Mouse (Mus musculus) megakaryocyte-erythroid progenitor cell, adult 5-6 weeks (primary cell): ENCODE data around the gene Gm29609. TPM values are rescaled to one million over a fixed set of nuclear protein-coding genes. Genes with fewer than 3 reads are reported as not detected.

Experiments
- ATAC-seq: replicated peaks from 2 replicates; pipeline ENCODE4 v1.8.0; 2016; ENCODE audit warnings: mild to moderate bottlenecking, inconsistent platforms; ENCODE audit not compliant: severe bottlenecking, poor library complexity, low FRiP score, low TSS enrichment
- total RNA-seq, 2 experiments: library from RNA; stranded (forward) in 1 of 2; stranded (reverse) in 1 of 2; fragments of 200-1000, 215-1000 nt in 1 of 2; fragments of >200 nt in 1 of 2; fragmentation: Nextera tagmentation in 1 of 2; gene quantifications; 2 replicates each; pipeline ENCODE4 v1.2.3; 2014 to 2017

Gm29609 gene
- total RNA-seq, 2 experiments from 2014 or later = 1.1 to 1.3 TPM

DNA sequence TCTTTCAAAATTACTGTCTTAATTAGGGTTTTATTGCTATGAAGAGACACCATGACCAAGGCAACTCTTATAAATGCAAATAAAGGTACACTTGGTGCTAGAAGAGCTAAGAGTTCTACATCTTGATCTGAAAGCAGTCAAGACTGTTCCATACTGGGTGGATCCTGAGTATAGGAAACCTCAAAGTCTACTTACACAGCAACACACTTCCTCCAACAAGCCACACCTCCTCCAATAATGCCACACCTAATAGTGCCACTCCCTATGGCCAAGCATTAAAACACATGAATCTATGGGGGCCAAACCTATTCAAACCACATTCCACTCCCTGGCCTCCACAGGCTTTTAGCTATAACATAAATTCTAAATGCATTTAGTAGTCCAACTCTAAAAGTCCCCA lies 17.2 kb downstream of the Gm29609 start:
- no peak for ATAC-seq

DNA sequence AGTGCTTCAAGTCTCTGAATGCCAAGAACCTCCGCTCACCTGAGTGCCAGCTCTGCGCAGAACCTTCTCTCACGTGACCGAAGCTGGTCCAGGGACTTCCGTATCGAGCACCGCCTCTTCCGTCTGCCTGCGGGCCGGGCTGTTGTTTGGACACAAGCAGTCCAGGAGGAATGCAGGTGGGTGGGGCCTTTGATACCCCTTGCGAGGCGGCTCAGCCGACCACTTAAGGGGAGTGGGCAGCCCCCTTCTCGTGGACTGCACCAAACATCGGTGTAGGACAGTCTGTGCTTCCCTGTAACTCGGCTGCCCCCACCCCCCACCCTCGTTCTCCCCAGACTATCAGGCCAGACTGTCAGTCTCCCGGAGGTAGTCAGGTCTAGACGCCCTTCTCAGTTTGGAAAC lies 25.6 kb downstream of the Gm29609 start, which contains the start of gene Mpv17:
Gene Mpv17, minus strand, starts transcription at position 100 of the 402 bp plus-strand sequence.
- ATAC-seq = peak; percentile 93

DNA sequence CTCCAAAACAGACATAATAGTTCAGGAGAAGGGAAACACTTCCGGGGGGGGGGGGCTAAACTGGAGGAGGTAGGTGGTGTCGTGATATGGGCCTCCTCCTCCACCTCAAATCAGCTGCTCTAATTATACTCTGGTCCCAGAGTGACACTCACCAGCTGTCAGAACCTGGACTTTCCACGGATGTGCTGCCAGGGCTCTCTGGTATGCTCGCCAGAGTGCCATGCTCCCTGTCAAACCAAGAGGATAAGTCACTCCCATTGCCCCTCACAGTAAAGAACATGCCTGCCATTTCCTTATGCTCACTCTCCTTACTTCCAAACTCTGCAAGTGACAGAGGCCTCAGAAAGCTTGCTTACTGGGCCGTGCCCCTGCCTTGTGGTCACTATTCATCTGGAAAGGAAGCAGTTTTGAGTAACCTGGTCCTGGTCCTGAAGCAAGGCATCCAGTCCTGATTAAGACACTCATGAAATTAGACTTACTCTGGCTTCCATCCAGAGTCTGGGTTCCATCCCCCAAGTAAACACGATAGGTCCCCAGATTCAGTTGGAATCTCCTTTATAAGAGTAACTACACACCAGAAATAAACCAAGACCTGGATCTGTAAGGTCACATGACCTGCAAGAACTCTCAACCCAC lies 26.1 kb downstream of the Gm29609 start:
- ATAC-seq = peak; percentile 5; the same call in 1 of the 2 replicates

DNA sequence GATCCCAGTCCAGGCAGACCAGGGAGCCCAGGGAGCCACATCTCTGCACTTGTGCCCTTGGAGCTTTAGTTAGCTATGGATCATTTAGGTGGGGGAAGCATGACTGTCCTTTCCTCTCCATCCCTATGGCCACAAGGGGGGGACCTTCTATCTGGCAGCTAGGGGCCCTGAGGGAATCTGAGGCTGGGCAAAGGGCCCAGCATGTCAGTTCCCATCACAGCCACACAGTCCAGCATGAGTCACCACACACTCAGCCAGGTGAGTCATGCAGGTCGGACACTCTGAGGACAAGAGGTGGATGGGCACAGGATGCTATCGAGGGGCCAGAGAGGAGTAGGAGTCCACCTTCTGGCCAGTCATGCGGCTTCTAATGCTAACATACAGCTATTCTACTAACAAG lies 28.0 kb downstream of the Gm29609 start:
- ATAC-seq = no peak

GRCm38 (mm10) chr5:31149781-31150180 lies 29.9 kb downstream of the Gm29609 start:
- ATAC-seq = no peak

DNA sequence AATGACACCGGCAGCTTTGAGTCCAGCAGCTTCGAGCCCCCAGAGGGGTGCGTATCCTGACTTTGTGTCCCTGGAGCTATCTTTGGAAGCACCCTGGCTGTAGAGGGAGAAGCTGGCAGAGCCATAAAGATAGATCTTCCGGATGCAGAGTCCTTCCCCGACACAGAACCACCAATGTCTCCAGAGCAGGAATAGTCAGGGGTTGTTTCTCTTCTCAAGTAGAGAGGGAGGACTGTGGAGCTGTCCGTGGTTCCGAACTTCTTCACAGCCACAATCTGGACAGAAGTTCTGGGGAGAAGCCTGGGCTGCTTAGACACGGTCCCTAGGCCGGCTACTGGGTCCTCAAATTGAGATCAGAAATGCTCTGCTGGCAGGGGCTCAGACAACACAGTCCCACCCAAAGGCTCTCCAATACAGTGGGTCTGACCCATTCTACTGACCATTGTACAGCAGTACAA lies 40.7 kb downstream of the Gm29609 start:
- ATAC-seq = peak; percentile 24; the same call in 1 of the 2 replicates

- 0 out of 2 replicates have a peak, but pooled peaks have one; percentile 12 for ATAC-seq
These were observed 41.3 kb downstream of the Gm29609 start, which contains the start of gene Ucn for GRCm38 (mm10) chr5:31138241-31138967. Gene Ucn, minus strand, starts transcription at chr5:31138829.

DNA sequence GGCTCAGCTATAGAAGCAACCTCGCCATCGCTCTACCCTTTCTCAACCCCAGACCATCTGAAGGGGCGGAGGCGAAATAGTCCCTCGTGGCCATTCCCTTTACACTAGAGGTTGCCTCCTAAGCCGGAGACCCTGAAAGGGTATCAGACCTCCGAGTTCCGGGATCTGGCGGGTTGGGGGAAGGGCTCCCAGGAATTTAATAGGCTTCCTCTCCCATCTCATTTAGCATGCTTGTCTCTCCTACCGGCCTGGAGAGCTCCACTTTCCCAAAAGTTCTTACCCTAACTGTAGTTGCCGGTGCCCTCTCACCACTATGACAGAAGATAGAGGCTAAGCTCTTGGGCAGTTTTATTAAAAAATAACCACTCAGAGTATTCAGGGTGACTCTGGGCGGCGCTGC lies 42.1 kb downstream of the Gm29609 start:
- no peak for ATAC-seq

DNA sequence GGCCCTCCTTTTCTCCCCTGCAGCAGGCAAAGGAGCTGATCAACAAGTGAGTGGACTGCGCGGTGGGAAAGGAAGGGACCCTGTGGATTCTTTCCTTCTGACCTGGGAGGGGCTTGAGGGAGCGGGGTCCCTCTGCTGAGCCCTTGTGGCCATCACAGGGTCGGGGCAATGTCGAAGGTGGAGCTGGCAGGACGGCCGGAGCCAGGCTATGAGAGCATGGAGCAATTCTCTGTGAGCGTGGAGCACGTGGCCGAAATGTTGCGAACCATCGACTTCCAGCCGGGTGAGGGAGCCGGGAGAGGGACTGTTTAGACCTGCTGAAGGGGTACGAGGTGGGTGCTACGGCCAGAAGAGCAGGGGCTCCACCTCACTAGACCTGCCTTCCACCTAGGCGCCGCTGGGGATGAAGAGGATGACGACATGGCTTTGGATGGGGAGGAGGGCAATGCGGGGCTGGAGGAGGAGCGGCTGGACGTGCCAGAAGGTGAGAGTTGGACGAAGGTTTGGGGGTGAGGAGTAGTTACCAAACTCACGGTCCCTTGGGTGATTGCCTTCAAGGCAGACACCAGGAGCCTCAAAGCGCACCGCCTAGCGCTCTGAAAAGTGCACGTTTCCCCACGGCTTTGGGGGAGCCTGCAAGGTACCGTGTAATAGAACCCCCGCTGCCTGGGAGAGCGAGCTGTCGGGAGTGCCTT lies 42.8 kb downstream of the Gm29609 start:
- no peak for ATAC-seq

DNA sequence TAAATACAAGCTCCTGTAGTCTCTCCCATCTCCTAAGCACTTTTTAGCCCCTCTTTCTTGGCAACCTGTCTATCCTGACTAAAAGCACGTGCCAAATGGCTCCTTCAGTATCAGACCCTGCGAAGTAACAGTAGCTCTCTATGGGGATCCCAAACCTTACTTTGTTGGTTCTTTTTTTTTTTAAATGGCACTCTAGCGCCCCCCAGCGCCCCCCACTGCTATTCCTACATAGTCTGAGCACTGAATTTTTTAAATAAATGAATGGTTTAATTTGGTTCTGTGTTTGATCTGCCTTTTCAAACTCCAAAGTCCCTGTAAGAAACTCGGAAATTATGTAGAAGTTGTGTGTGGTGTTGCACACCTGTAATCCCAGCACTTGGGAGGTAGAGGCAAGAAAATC lies 53.7 kb downstream of the Gm29609 start:
- no peak for ATAC-seq

DNA sequence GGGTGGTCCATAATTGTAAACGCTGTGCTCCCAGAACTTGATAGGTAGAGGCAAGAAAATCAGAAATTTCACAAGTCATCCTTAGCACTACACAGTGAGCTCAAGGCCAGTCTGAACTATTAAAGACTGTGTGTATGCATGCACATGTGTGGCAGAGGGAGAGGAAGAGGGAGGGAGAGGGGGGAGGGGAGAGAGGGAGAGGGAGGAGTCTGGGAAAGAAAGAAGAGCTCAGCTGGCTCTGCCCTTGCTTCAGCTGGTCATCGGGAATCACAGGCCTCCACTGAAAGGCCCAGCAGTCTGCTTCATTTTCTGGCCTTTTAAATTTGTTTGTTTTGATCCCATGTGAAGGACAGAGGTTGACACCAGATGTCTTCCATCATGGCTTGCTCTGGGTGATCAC lies 56.2 kb downstream of the Gm29609 start:
- no peak for ATAC-seq

- no peak for ATAC-seq
These were observed 58.6 kb downstream of the Gm29609 start for GRCm38 (mm10) chr5:31121111-31121510.

- no peak for ATAC-seq
These were observed 62.8 kb downstream of the Gm29609 start for GRCm38 (mm10) chr5:31116912-31117311.

DNA sequence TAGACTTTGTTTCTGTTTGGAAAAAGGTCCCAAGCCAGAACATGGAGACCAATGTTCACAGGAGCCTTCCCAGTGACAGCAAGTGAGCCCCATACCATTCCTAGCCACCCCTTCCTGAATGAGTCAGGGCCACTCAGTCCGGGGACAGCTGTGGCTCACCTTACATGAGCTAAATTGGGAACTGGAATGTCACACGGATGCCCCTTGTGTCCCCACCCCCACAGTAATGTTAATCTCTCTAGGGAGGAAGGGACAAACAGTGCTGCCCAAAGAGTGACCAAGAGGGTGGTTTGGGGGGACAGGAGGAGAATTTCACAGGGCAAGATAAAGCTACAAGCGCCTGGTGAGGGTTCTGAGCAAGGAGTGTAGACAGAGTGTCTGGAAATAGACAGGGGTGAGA lies 63.4 kb downstream of the Gm29609 start, which contains the start of gene Trim54:
Gene Trim54, plus strand, starts transcription at position 359 of the 400 bp plus-strand sequence.
- no peak for ATAC-seq

DNA sequence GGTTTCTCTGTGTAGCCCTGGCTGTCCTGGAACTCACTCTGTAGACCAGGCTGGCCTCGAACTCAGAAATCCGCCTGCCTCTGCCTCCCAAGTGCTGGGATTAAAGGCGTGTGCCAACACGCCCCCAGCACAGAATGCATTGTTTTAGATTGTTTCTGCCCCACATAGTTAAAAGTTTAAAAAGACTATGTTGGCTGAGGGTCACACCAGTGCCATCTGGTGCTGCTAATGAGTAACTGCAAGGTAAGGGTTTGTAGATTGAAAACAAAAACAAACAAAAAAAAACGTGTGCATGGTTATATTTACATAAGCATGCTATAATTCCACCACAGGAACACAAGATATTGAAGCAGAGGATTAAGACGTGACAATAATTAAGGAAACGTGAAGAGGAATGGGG lies 68.9 kb downstream of the Gm29609 start:
- no peak; the same call in 1 of the 2 replicates for ATAC-seq

- no peak for ATAC-seq
These were observed 71.7 kb downstream of the Gm29609 start, which contains the start of gene Slc30a3 for GRCm38 (mm10) chr5:31108000-31108490. Gene Slc30a3, minus strand, starts transcription at chr5:31108237.

GRCm38 (mm10) chr5:31105814-31106335 lies 73.8 kb downstream of the Gm29609 start, which contains the start of gene Dnajc5g:
Gene Dnajc5g, plus strand, starts transcription at chr5:31106285.
- ATAC-seq = no peak

GRCm38 (mm10) chr5:31095711-31096480 lies 83.8 kb downstream of the Gm29609 start:
- no peak for ATAC-seq
